Mouse (Mus musculus): ENCODE data around the gene Cysrt1.

DNA sequence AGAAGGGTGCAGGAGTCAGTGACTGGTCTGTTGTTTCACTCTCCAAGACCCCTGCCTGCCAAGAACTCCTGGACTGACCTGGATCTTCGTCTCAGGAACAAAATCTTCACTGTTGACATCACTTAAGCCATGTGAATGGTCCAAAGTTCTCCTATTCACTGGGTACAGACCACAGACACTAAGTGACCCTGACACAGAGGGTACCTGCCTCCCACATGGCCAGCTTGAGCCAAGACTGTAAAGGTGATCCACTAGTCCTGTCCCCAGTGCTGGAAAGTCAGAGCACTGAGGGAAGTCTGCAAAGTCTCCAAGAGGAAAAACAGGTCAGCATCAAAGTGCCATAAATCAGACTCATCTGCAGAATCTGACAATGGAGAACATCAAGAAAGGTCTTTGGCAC, 34.7 kb downstream of the Cysrt1 start:
- TF ChIP-seq CTCF (IDR thresholded peaks at IDR 0.05; ENCODE audit: control insufficient read depth, insufficient read depth, insufficient read length) (no peak), MAX (IDR thresholded peaks at IDR 0.05) (no peak), FOSL1 (IDR thresholded peaks at IDR 0.05; ENCODE audit: insufficient read depth, low read length, poor library complexity, severe bottlenecking) (no peak), MYOD1 (IDR thresholded peaks at IDR 0.05; ENCODE audit: control insufficient read depth, insufficient read length, low read depth) (no peak)
